Mouse (Mus musculus): Measurements from ENCODE around the gene Olfr402. TPM values are rescaled to one million over a fixed set of nuclear protein-coding genes. Genes with fewer than 3 reads are reported as not detected.

The Olfr402 gene
- polyA plus RNA-seq, 1 experiment from 2014 or later: not detected

Other genes with a start within 250 kb of the Olfr402 start
- not detected in 2 replicates for gene Olfr395, start 244.2 kb upstream of the Olfr402 start, polyA plus RNA-seq (2014; fragmentation: Nextera tagmentation; extraction: Ambion mirVana)
- gene Olfr23, start 216.9 kb upstream of the Olfr402 start, polyA plus RNA-seq (2014; fragmentation: Nextera tagmentation; extraction: Ambion mirVana): not detected in 2 replicates
- not detected in 2 replicates for gene Olfr397, start 192.7 kb upstream of the Olfr402 start, polyA plus RNA-seq (2014; fragmentation: Nextera tagmentation; extraction: Ambion mirVana)
- not detected in 2 replicates for gene Olfr398, start 163.1 kb upstream of the Olfr402 start, polyA plus RNA-seq (2014; fragmentation: Nextera tagmentation; extraction: Ambion mirVana)
- gene Olfr139, start 97.0 kb upstream of the Olfr402 start, polyA plus RNA-seq (2014; fragmentation: Nextera tagmentation; extraction: Ambion mirVana): not detected in 2 replicates
- not detected in 2 replicates for gene Olfr399, start 96.9 kb upstream of the Olfr402 start, polyA plus RNA-seq (2014; fragmentation: Nextera tagmentation; extraction: Ambion mirVana)
- not detected in 2 replicates for gene Zfp616, start 83.6 kb upstream of the Olfr402 start, polyA plus RNA-seq (2014; fragmentation: Nextera tagmentation; extraction: Ambion mirVana)
- gene Olfr401, start 39.8 kb upstream of the Olfr402 start, polyA plus RNA-seq (2014; fragmentation: Nextera tagmentation; extraction: Ambion mirVana): not detected in 2 replicates
- gene Olfr403, start 32.7 kb downstream of the Olfr402 start, polyA plus RNA-seq (2014; fragmentation: Nextera tagmentation; extraction: Ambion mirVana): not detected in 2 replicates
- not detected in 2 replicates for gene Olfr43, start 57.9 kb downstream of the Olfr402 start, polyA plus RNA-seq (2014; fragmentation: Nextera tagmentation; extraction: Ambion mirVana)
- gene Olfr406, start 106.3 kb downstream of the Olfr402 start, polyA plus RNA-seq (2014; fragmentation: Nextera tagmentation; extraction: Ambion mirVana): not detected in 2 replicates
- not detected in 2 replicates for gene Olfr59, start 130.2 kb downstream of the Olfr402 start, polyA plus RNA-seq (2014; fragmentation: Nextera tagmentation; extraction: Ambion mirVana)
- gene Olfr410, start 184.5 kb downstream of the Olfr402 start, polyA plus RNA-seq (2014; fragmentation: Nextera tagmentation; extraction: Ambion mirVana): not detected in 2 replicates
- gene Olfr411, start 199.1 kb downstream of the Olfr402 start, polyA plus RNA-seq (2014; fragmentation: Nextera tagmentation; extraction: Ambion mirVana): not detected in 2 replicates
- gene Olfr412, start 208.5 kb downstream of the Olfr402 start, polyA plus RNA-seq (2014; fragmentation: Nextera tagmentation; extraction: Ambion mirVana): not detected in 2 replicates

Data from neural tube, embryonic 11.5 days (tissue).